8 mouse cellular contexts compared by ENCODE assay signal in genomic region chr6:86365371-86366124, GRCm38 (mm10). TPM values are rescaled to one million over a fixed set of nuclear protein-coding genes. Genes with fewer than 3 reads are reported as not detected.
A peak's percentile ranks its signal among the peaks of the same experiment; 100 is the strongest.
DNase-seq lines count a peak whose midpoint lies in the region; ATAC-seq and TF ChIP-seq lines count a peak whose summit lies in the region.

Gene Fam136a, plus strand, starts transcription at chr6:86365646.

- H3K4me3 ChIP-seq in forebrain, embryonic 10.5 days = peak within 1 kb of the TSS; percentile 81
- peak within 1 kb of the TSS; percentile 74 for H3K4me3 ChIP-seq in heart, embryonic 15.5 days
- peak within 1 kb of the TSS; percentile 62 to 80 for H3K4me3 ChIP-seq in liver, embryonic 14.5 days (ENCODE audit: insufficient read depth in 1 of 2, low read depth in 2 of 2, low read length in 2 of 2)
- H3K4me3 ChIP-seq in neural tube, embryonic 11.5 days (ENCODE audit: low read depth, low read length) = peak within 1 kb of the TSS; percentile 60
- H3K4me3 ChIP-seq in stomach, postnatal 0 days (ENCODE audit: low read depth, low read length) = peak within 1 kb of the TSS; percentile 70

- peak; percentile 95 for ATAC-seq in heart, embryonic 15.5 days (replicated peaks; ENCODE audit: insufficient number of reproducible peaks, insufficient read depth, low FRiP score, low read depth)
- ATAC-seq in liver, embryonic 14.5 days (ENCODE audit: insufficient read depth) = peak; percentile 96
- ATAC-seq in neural tube, embryonic 11.5 days (ENCODE audit: insufficient read depth, low FRiP score, low TSS enrichment) = peak; percentile 92
- peak; percentile 94 for ATAC-seq in stomach, postnatal 0 days (ENCODE audit: low FRiP score, low TSS enrichment)

- under 1% methylated on average over 75 of the region's 76 CpGs for WGBS in forebrain, embryonic 10.5 days
- WGBS in heart, embryonic 15.5 days = under 1% methylated on average over 76 of the region's 76 CpGs
- WGBS in liver, embryonic 14.5 days (ENCODE audit: insufficient replicate concordance) = under 1% methylated on average over 65 of the region's 76 CpGs
- WGBS in neural tube, embryonic 11.5 days = under 1% methylated on average over 72 of the region's 76 CpGs
- 1% methylated on average over 74 of the region's 76 CpGs for WGBS in stomach, postnatal 0 days

- H3K27me3 ChIP-seq in forebrain, embryonic 10.5 days (ENCODE audit: poor library complexity, severe bottlenecking) = no peaks in the 10 kb centered on the region
- H3K27me3 ChIP-seq in heart, embryonic 15.5 days = no peaks in the 10 kb centered on the region
- H3K27me3 ChIP-seq in liver, embryonic 14.5 days (ENCODE audit: control insufficient read depth, insufficient read depth, low read length) = no peaks in the 10 kb centered on the region
- no peaks in the 10 kb centered on the region for H3K27me3 ChIP-seq in neural tube, embryonic 11.5 days (ENCODE audit: control insufficient read depth, insufficient read depth, low read length)
- H3K27me3 ChIP-seq in stomach, postnatal 0 days (ENCODE audit: control insufficient read depth, insufficient read depth, low read length) = no peaks in the 10 kb centered on the region

- DNase-seq in CD8-positive naive resting alpha-beta T cell, adult 2 months (ENCODE audit: low read depth in 2 of 2, low spot score in 2 of 2) = peak; percentile 90 to 94
- DNase-seq in c-Kit-positive CD71-negative TER-119-negative erythroid progenitor cells, embryonic 14.5 days (ENCODE audit: low read depth) = peak; percentile 98
- peak; percentile 100 for DNase-seq in forebrain, embryonic 10.5 days (ENCODE audit: extremely low spot score, low spot score)
- DNase-seq in kidney, postnatal 25 days = peak; percentile 96 to 98
- DNase-seq in liver, embryonic 14.5 days (ENCODE audit: low read depth in 3 of 3, low spot score in 3 of 3) = peak; percentile 90 to 95 (median 93)
- DNase-seq in neural tube, embryonic 11.5 days (ENCODE audit: low spot score) = peak; percentile 99
- DNase-seq in stomach, postnatal 0 days (ENCODE audit: low spot score) = peak; percentile 100

- peaks cover 33% of the 10 kb centered on the region for H3K36me3 ChIP-seq in forebrain, embryonic 10.5 days (replicated peaks)
- peaks cover 9% of the 10 kb centered on the region; the same call in 1 of the 2 replicates for H3K36me3 ChIP-seq in heart, embryonic 15.5 days
- H3K36me3 ChIP-seq in liver, embryonic 14.5 days (replicated peaks; ENCODE audit: control insufficient read depth, insufficient read depth, low read depth) = 0 out of 2 replicates have a peak, but pooled peaks cover 2% of the 10 kb centered on the region
- H3K36me3 ChIP-seq in neural tube, embryonic 11.5 days (ENCODE audit: control insufficient read depth, insufficient read depth, low read length) = no peaks in the 10 kb centered on the region
- H3K36me3 ChIP-seq in stomach, postnatal 0 days (ENCODE audit: control insufficient read depth, insufficient read depth, low read length) = no peaks in the 10 kb centered on the region

- peak; percentile 99 for TF ChIP-seq CTCF in liver, embryonic 14.5 days (IDR thresholded peaks at IDR 0.05; ENCODE audit: low read depth)
- TF ChIP-seq CTCF in stomach, postnatal 0 days (IDR thresholded peaks at IDR 0.05; ENCODE audit: low read depth) = peak; percentile 99

- no peak for TF ChIP-seq EP300 in liver, embryonic 14.5 days (IDR thresholded peaks at IDR 0.05; ENCODE audit: low read depth)
- no peak for TF ChIP-seq EP300 in stomach, postnatal 0 days (optimal IDR thresholded peaks at IDR 0.05)

- H3K4me2 ChIP-seq in heart, embryonic 15.5 days = peak within 1 kb of the TSS; percentile 95
- peak within 1 kb of the TSS; percentile 97 for H3K4me2 ChIP-seq in liver, embryonic 14.5 days (ENCODE audit: low read depth)
- H3K4me2 ChIP-seq in neural tube, embryonic 11.5 days (ENCODE audit: low read depth) = peak within 1 kb of the TSS; percentile 94
- H3K4me2 ChIP-seq in stomach, postnatal 0 days (replicated peaks; ENCODE audit: low read depth) = peak within 1 kb of the TSS; percentile 88

- peak within 1 kb of the TSS; percentile 94 for H3K27ac ChIP-seq in forebrain, embryonic 10.5 days
- peak within 1 kb of the TSS; percentile 81 for H3K27ac ChIP-seq in heart, embryonic 15.5 days
- H3K27ac ChIP-seq in liver, embryonic 14.5 days = peak within 1 kb of the TSS; percentile 16
- no peak within 1 kb of the TSS for H3K27ac ChIP-seq in neural tube, embryonic 11.5 days (ENCODE audit: low read depth, low read length)
- peak within 1 kb of the TSS; percentile 88 for H3K27ac ChIP-seq in stomach, postnatal 0 days (replicated peaks)

- peaks cover 23% of the 10 kb centered on the region for H3K4me1 ChIP-seq in forebrain, embryonic 10.5 days
- H3K4me1 ChIP-seq in heart, embryonic 15.5 days (replicated peaks) = peaks cover 17% of the 10 kb centered on the region
- peaks cover 9 to 15% of the 10 kb centered on the region in 2 experiments for H3K4me1 ChIP-seq in liver, embryonic 14.5 days (replicated peaks; ENCODE audit: control insufficient read depth in 2 of 2, insufficient read depth in 2 of 2, low read length in 1 of 2)
- H3K4me1 ChIP-seq in neural tube, embryonic 11.5 days (ENCODE audit: control insufficient read depth, insufficient read depth, low read length) = peaks cover 5% of the 10 kb centered on the region; the same call in 1 of the 2 replicates
- no peaks in the 10 kb centered on the region; the same call in 1 of the 2 replicates for H3K4me1 ChIP-seq in stomach, postnatal 0 days (replicated peaks; ENCODE audit: control insufficient read depth, insufficient read depth)

- H3K9ac ChIP-seq in heart, embryonic 15.5 days = peak within 1 kb of the TSS; percentile 79
- H3K9ac ChIP-seq in liver, embryonic 14.5 days (replicated peaks) = peak within 1 kb of the TSS; percentile 78
- H3K9ac ChIP-seq in neural tube, embryonic 11.5 days (ENCODE audit: low read length) = peak within 1 kb of the TSS; percentile 74
- peak within 1 kb of the TSS; percentile 81 for H3K9ac ChIP-seq in stomach, postnatal 0 days (ENCODE audit: low read length)

- H3K9me3 ChIP-seq in forebrain, embryonic 10.5 days = no peaks in the 10 kb centered on the region
- no peaks in the 10 kb centered on the region for H3K9me3 ChIP-seq in heart, embryonic 15.5 days (replicated peaks)
- H3K9me3 ChIP-seq in liver, embryonic 14.5 days (ENCODE audit: control insufficient read depth, low read length) = no peaks in the 10 kb centered on the region
- no peaks in the 10 kb centered on the region for H3K9me3 ChIP-seq in neural tube, embryonic 11.5 days (ENCODE audit: control insufficient read depth, low read length)
- H3K9me3 ChIP-seq in stomach, postnatal 0 days (ENCODE audit: control insufficient read depth, low read length) = no peaks in the 10 kb centered on the region

RNA-seq across cellular contexts. Expression of gene Fam136a, which starts in this region (rescaled TPM):
- polyA plus RNA-seq in forebrain, embryonic 10.5 days (2016; fragmentation: Nextera tagmentation; extraction: Ambion mirVana) = 208 and 210 TPM in 2 replicates
- 78.0 and 87.2 TPM in 2 replicates for polyA plus RNA-seq in heart, embryonic 15.5 days (2015; fragmentation: Nextera tagmentation; extraction: Ambion mirVana)
- 15.5 and 27.6 TPM in 2 replicates for polyA plus RNA-seq in liver, embryonic 14.5 days (2012; rRNA removed)
- 62.8 and 64.8 TPM in 2 replicates for polyA plus RNA-seq in liver, embryonic 14.5 days (2014; fragmentation: Nextera tagmentation; extraction: Ambion mirVana)
- polyA plus RNA-seq in neural tube, embryonic 11.5 days (2014; fragmentation: Nextera tagmentation; extraction: Ambion mirVana) = 142 and 144 TPM in 2 replicates
- 72.1 and 74.8 TPM in 2 replicates for polyA plus RNA-seq in stomach, postnatal 0 days (2015; fragmentation: Nextera tagmentation; extraction: Ambion mirVana)
